Comparison of ENCODE assay signal across 10 mouse cellular contexts in the genomic region with DNA sequence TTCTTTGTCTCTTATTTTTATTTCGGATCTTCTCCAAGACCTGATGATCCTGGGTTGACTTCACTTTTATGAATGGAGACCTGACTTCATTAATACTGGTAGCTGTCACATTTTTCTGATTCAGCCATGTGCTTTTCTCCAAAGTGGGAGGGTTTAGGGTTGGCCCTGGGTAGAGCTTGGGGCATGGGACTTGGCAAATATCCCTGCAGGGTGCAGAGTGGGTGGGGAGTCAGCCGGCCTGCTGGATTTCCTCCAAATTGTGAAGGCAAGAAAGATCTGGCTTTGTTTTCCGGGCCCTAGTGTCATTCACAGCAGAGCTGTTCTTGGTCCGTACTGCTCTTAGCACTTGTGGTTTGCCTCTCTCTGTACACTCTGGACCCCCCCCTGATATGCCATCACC.
A peak's percentile ranks its signal among the peaks of the same experiment; 100 is the strongest.
DNase-seq lines count a peak whose midpoint lies in the region; ATAC-seq and TF ChIP-seq lines count a peak whose summit lies in the region.
"Had no signal": no experiment of that assay in that cellular context is flagged by ENCODE, and none has a peak within 500 bp of the region (broad histone marks: within the 10 kb centered on the region; RNA-seq: fewer than 3 reads in every experiment).

No protein-coding gene starts in this region.

- H3K9ac ChIP-seq in heart, postnatal 0 days (replicated peaks; ENCODE audit: low read depth, low read length): no peak overlapping the region
- no peak overlapping the region for H3K9ac ChIP-seq in lung, embryonic 16.5 days (ENCODE audit: low read length)

- H3K4me1 ChIP-seq in heart, postnatal 0 days (ENCODE audit: control insufficient read depth, insufficient read depth): peaks cover 13% of the 10 kb centered on the region
- peaks cover 16% of the 10 kb centered on the region for H3K4me1 ChIP-seq in heart, embryonic 10.5 days
- H3K4me1 ChIP-seq in lung, embryonic 16.5 days (replicated peaks; ENCODE audit: control insufficient read depth, insufficient read depth, low read length): no peaks in the 10 kb centered on the region; the same call in 1 of the 2 replicates

- H3K36me3 ChIP-seq in heart, postnatal 0 days (replicated peaks; ENCODE audit: control insufficient read depth, insufficient read depth, low read length): no peaks in the 10 kb centered on the region
- H3K36me3 ChIP-seq in heart, embryonic 10.5 days: peaks cover 8% of the 10 kb centered on the region; the same call in 1 of the 2 replicates
- no peaks in the 10 kb centered on the region for H3K36me3 ChIP-seq in lung, embryonic 16.5 days (ENCODE audit: control insufficient read depth, insufficient read depth, low read length)

- H3K27ac ChIP-seq in heart, postnatal 0 days (ENCODE audit: low read depth): no peak overlapping the region
- no peak overlapping the region for H3K27ac ChIP-seq in heart, embryonic 10.5 days
- no peak overlapping the region for H3K27ac ChIP-seq in lung, embryonic 16.5 days (ENCODE audit: low read length)

- TF ChIP-seq CTCF in heart, postnatal 0 days (IDR thresholded peaks at IDR 0.05; ENCODE audit: low read depth): no peak

- no peaks in the 10 kb centered on the region for H3K27me3 ChIP-seq in heart, postnatal 0 days (ENCODE audit: control insufficient read depth, insufficient read depth, low read length)
- H3K27me3 ChIP-seq in heart, embryonic 10.5 days (ENCODE audit: insufficient read depth, poor library complexity, severe bottlenecking): no peaks in the 10 kb centered on the region
- no peaks in the 10 kb centered on the region for H3K27me3 ChIP-seq in lung, embryonic 16.5 days (ENCODE audit: control insufficient read depth, insufficient read depth, low read depth, low read length)

- peak; percentile 39 for DNase-seq in heart, postnatal 0 days (ENCODE audit: low spot score)
- DNase-seq in heart, embryonic 10.5 days (ENCODE audit: low spot score): no peak
- DNase-seq in lung, postnatal 25 days (ENCODE audit: low spot score): no peak
- peak; percentile 34 for DNase-seq in adrenal gland, postnatal 25 days
- peak; percentile 25 to 41 for DNase-seq in cerebellum, postnatal 25 days
- DNase-seq in gastrocnemius, adult 8-10 months (ENCODE audit: low spot score in 2 of 2): no peak
- DNase-seq: gastrocnemius, postnatal 14 days; liver had no signal

- TF ChIP-seq EP300 in heart, postnatal 0 days (IDR thresholded peaks at IDR 0.05; ENCODE audit: low read depth): no peak

- no peak overlapping the region for H3K4me3 ChIP-seq in heart, postnatal 0 days (ENCODE audit: low read depth, low read length)
- H3K4me3 ChIP-seq in heart, embryonic 10.5 days: no peak overlapping the region
- H3K4me3 ChIP-seq in lung, embryonic 16.5 days (ENCODE audit: low read length): no peak overlapping the region

- H3K9me3 ChIP-seq in heart, postnatal 0 days (replicated peaks; ENCODE audit: control insufficient read depth, low read length): no peaks in the 10 kb centered on the region; the same call in 1 of the 2 replicates
- no peaks in the 10 kb centered on the region for H3K9me3 ChIP-seq in heart, embryonic 10.5 days
- H3K9me3 ChIP-seq in lung, embryonic 16.5 days (ENCODE audit: control insufficient read depth, low read length): peaks cover 4% of the 10 kb centered on the region; the same call in 1 of the 2 replicates

- no peak; the same call in 1 of the 2 replicates for ATAC-seq in heart, postnatal 0 days (ENCODE audit: insufficient read depth, low read depth)
- 0 out of 2 replicates have a peak, but pooled peaks have one; percentile 26 for ATAC-seq in lung, embryonic 16.5 days (ENCODE audit: low read depth)
- ATAC-seq: intestine, postnatal 0 days had no signal

- H3K4me2 ChIP-seq in heart, postnatal 0 days (ENCODE audit: low read depth, low read length): no peak overlapping the region
- no peak overlapping the region for H3K4me2 ChIP-seq in lung, embryonic 16.5 days (ENCODE audit: low read depth, low read length)

- WGBS in heart, postnatal 0 days: 31% methylated on average over 4 of the region's 4 CpGs
- 77% methylated on average over 4 of the region's 4 CpGs for WGBS in heart, embryonic 10.5 days
- 48% methylated on average over 4 of the region's 4 CpGs for WGBS in lung, embryonic 16.5 days

Comparison
In these comparisons a context has a peak if more than half of its experiments do, and no peak if none do; other contexts are left out.
1. DNase-seq: peak in heart, postnatal 0 days (single experiment), adrenal gland, postnatal 25 days (single experiment) and cerebellum, postnatal 25 days (2 of 2); none in heart, embryonic 10.5 days (single experiment), lung, postnatal 25 days (single experiment) and gastrocnemius, adult 8-10 months (0 of 2).